Mouse (Mus musculus) 3134 (cell line): ENCODE results near the gene Notch1.

ENCODE experiments used
- DNase-seq: peaks from one replicate; pipeline ENCODE4 v3.0.0-alpha.2; 2011; ENCODE audit warnings: low spot score; ENCODE audit not compliant: insufficient read length; ENCODE audit errors: extremely low read depth

The Notch1 gene

DNA sequence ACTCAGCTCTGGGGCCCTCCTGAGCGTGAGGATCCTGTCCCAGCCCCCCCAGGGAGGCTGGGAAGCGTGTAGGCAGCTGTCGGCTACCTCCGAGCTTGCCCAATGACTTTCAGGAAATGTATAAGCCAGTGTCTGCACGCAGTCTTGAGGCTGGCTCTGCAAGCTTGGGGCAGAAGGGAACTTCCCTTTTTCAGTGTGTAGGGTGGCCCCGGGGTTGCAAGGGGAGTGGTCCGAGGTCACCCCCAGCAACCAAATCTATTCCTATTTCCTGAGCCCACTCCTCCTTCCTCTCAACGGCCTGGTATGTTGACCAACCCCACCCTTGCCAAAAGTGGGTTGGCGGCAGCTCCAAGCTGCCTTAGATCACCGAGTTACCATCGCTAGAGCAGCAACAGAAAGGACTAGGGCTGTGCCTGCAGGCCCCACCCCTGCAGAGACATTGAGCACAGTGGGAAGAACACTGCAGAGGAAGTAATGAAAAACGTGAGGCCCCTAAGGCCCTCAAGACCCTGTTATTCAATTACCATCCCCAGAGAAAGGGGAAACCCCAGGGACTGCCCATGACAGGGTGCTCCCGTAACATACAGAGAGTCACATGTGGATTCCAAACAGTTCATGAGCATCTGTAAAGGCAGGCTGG, 33.1 kb downstream of the Notch1 start:
- no peak for DNase-seq

DNA sequence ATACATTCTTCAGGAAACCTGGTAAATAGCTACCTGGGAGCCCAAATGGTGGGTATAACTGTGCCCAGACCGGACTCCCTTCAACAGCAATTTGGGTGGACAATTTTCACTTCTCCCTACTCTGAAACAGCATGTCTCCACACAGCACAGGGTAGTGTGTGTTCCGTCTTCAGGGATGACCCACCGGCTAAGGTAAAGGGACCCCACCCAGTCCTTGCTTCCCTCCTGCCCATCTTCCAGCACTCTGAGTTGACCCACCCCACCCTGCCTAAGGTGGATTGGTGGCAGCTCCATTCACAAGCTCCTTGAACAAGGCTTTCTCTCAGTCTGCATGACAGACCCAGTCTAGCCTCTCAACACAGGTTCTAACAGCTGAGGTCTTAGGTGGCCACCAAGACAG, 33.6 kb downstream of the Notch1 start:
- no peak for DNase-seq

DNA sequence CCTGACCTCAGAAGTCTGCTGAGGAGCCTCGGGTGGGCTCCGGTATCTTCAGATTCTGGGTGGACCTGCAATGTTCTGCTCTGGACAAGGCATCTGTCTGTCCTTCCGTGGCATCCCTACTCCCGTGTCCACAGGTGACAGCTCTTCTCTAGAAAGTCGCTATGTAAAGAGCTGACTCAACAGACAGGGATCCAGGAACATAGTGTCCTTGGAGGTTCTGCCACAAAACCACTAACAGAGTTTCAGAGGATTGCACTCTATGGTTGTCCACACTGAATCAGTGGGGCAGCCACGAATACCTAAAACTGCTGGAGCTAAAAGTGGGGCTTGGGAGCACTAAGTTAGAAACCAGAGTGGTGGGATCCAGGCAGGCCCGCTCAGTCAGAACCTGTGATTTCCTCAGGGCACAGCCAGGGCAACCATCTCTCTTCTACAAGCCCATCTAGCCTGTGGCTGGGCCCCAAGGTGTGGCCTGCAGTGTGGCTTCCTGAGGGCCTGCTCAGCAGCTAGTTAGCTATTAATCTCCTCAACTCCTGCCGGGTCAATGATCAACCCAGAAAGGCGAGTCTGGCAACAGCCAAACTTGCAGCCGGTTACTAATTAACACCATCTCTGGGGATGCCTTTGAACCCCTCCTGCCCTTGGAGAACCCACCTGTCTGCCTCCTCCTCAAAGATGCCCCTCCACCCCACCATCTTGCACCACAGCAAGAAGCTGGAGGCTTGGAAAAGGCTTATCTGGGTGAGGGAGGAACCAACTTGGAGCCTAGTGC, 34.6 kb downstream of the Notch1 start:
- no peak for DNase-seq

DNA sequence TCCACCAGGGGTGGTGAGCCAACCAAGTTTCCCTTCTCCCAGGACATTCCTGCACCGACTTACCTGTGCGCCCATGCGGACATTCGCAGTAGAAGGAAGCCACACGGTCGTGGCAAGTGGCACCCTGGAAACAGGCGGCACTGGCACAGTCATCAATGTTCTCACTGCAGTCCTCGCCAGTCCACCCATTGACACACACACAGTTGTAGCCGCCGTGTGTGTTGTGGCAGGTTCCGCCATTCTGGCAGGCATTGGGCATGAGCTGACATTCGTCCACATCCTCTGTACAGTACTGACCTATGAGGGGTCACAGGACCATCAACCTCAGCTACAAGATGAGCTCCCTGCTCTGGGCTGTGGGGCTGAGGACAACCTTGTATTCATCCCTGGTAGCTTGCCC, 35.6 kb downstream of the Notch1 start:
- no peak for DNase-seq

DNA sequence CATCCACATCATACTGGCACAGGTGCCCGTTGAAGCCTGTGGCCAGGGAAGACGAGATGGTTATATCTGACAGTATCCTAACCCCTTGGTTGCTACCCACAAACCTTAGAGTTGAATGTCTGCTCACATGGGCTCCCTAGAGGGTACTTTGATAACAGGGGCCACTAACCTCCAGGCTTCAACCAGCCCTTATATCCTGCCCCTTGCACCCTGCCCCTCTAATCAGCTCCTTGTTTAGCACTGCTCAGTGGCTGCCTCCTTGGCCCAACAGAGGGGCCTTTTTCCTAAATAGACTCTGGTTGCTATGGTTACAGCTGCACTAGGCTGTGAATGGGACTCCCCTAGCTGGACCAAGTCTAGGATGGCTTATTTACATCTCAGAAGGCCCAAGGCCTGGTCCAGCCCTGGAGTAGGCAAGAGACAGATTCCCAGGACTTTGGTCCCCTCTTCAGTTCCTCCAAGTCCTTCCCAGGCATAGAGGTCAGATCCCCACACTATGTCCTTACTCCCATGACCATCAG, 37.7 kb downstream of the Notch1 start:
- DNase-seq = no peak

DNA sequence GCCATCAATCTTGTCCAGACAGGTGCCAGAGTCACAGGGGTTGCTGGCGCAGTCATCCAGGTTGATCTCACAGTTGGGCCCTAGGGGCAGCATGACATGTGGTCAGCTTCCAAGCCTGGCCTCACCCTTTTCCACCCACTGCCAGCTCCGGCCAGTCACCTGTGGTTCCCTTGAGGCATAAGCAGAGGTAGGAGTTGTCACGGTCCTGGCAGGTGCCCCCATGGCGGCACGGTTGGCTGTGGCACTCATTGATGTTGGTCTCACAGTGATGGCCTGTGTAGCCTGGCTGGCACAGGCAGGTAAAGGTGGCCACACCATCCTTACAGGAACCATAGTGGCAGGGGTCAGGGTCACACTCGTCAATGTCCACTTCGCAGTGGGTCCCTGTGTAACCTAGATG, 38.6 kb downstream of the Notch1 start:
- DNase-seq = no peak

DNA sequence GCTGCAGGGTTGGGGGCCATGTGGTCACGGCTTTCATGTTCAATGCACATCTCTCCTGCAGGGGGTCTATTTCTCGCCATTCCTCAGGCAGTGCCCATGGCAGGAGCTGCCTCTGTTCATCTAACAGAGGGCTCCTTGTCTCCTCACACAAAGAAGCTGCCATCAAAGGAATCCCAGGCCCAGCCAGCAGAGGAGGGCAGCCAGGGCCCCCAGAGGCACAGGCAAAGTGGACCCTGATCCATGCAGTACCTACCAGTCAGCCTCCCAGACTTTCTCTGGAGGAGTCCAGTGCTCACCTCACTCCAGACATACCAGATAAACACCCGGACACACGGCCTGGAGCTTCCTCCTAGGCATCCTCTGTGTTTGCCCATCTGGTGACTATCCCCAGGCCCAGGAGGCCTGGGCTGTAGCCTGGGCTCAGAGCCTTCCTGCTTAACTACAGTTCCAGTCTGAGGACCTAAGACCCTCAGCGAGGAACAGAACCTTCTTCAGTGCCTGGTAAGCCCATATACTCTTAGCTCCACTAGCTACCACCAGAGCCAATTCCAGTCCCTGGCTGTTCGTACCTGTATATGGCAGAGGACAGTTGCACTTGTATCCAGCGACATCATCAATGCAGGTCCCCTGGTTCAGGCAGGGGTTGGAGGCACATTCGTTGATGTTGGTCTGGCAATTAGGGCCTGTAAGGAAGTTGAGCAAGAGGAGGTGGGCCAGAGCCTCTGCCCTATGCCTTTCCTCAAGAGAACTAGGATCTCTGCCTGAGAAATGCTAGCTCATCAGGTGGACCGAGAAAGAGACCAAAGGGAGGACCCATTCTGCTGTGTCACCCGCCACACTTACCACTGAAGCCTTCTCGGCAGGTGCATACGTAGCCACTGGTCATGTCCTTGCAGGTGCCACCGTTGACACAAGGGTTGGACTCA, 40.7 kb downstream of the Notch1 start:
- DNase-seq = no peak

DNA sequence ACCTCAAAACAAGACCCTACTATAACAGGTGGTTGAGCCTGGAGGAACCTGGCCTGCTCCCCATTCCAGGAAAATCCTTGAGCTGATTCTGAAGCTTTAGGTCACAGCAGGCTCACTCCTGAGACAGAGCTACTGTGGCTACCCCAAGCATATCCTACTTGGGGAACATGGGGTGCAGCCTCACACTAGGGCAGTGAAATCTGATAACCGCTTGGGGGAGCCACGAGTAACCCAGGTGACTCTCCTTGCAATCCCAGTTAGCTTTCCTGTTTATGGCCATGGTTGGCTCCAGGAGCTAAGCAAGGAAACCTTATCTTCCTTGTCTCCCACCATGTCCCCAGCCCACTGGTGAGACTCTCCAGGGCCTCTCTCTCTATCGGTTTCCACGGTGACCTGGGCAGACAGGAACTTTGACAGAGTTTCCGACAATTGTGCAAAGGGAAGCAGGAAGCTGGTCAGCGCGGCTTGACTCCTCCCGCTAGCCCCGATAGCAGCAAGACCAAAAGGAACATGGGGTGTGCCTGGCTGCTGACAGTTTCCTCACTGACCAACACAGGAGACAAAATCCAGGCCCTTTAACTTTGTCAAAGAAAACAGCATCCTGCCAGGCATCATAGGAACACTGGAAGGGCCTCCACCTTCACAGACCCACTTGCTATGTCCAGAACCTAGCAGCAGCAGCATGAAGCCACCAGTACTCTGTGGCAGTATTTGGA, 41.5 kb downstream of the Notch1 start:
- DNase-seq = no peak

DNA sequence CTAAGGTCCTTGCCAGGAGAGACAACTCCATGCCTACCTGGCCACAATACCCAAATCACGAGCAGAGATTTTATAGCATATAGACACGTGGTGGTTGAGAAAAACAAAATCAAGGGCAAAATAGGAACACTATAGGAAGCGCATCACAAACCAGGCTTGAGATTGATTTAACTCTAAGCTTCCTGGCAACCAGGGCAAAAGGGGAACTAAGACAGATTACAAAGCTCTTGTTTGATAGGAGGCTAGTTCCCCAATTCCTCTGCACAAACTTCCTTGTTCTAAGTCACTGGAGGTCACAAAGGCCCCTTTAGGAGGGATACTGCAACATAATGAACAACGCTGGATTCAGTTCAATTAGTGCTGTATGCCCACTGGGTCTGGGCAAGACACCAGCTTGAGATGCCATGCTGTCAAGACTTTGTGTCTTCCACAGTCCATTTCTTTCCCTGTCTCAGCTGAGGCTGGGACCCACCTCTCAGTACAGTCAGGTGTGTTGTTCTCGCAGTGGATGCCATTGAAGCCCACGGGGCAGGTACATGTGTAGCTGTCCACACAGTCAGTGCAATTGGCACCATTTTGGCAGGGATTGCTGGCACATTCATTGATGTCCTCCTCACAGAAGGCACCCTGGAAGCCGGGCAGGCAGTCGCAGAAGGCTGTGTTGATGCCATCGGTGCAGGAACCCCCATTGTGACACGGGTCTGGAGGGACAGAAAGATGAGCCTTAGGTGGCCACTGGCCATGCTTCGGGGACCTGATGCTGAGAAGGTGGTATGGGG, 44.0 kb downstream of the Notch1 start:
- DNase-seq = no peak

DNA sequence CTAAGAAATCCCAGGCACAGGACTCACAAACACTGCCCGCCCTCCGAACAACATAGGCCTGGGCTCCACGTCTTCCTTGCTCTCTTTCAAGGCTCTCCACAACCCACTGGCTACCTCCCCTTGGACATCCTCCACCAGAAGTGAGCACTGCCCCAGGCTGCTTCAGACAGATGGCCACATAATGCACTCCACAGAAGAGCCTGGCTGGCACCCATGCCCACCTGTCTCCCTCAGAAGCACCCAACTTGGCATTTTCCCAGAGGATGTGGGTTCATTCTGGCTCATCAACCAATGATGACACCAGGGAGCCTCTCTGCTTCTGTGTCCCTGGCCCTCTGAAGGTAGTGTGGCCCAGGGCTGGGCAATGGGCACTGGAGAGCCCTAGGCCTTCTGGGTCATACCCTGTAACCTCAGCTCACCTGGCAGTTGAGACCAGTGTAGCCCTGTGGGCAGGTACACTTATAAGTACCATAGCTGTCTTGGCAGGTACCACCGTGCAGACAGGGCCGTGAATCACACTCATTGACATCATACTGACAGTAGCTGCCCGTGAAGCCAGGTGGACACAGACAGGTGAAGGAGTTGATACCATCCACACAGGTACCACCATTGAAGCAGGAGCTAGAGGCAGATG, 44.7 kb downstream of the Notch1 start:
- no peak for DNase-seq

DNA sequence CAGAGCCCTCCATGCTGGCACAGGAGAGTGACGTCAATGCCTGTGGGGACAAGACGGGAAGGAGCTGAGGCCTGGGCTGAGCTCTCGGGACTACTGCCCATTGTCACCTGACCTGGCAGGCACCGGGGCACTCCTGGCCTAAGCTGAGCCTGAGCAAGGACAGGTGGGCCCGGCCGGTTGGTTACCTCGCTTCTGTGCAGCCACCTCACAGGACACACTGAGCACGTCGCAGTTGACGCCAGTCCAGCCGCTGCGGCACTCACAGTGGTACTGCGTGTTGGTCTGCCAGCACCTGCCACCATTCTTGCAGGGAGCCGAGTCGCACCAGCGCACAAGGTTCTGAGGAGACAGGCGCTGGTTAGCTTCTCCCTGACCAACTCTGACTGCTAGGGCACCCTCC, 45.5 kb downstream of the Notch1 start:
- DNase-seq = no peak

DNA sequence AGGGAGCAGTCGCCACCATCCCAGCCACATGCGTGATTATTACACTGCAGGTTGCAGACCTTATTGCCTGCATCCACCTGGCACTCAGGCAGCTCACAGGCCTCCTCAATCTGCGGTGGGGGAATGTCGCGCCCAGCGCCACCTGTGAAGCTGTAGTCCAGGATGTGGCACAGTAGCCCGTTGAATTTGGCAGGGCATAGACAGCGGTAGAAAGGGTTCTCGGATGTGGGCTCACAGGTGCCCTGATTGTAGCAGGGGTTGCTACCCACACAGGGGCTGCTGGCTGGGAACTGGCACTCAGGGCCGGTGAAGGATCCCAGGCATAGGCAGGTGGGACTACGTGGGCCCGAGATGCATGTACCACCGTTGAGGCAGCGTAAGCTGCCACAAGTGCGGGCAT, 48.1 kb downstream of the Notch1 start:
- DNase-seq = no peak

DNA sequence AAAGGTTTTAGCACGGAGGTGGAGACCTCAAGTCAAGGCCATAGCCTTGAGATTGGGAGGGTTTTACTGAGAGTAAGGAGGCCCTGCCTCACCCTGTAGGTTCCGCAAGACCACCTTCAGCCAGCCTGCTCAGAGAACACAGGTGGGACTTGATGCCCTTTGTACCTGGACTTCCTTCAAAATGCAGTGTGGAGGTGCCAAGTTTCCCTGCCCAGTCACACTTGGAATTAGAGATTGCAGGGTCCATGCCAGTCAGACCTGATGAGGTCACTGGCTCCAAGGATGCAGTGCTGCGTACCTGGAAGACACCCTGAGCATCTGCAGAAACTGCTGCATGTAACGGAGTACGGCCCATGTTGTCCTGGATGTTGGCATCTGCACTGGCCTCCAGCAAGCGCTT, 53.1 kb downstream of the Notch1 start:
- no peak for DNase-seq

DNA sequence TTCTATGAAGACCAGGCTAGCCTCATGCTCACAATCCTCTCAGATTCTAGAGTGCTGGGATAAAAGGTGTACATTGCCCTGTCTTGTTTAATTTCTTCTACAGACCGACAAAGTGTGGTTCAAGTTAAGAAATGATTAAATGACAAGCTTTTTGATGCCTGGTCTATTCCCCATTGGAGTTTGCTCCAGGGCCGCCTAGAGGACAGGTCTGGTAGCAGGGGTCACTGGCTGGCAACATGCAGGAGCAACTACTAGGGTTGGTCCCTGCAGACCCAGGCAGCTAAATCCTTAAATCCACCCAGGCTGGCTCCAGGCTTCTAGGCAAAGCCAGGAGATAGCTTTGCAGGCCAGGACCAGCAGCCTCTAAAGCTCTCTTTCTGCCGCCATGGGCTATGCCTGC, 53.5 kb downstream of the Notch1 start:
- DNase-seq = no peak

DNA sequence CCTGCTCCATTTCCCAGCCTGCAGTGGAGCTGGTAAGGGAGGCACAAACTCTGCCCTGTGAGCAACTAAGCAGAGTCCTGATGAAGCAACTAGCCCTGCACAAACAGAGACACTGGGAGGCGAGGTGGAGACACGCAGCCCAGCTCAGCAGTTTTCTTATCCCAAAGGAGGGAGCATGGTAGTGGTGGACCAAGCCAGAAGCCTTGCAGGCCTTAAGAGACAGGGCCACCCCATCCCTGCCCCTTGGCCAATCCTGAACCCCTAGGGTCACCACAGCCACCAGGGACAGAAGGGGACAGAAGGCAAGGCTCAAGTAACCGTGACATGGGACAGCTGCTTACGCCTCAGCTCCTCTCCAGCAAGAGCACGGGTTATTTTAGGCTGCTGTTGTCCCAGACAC, 54.8 kb downstream of the Notch1 start:
- no peak for DNase-seq

DNA sequence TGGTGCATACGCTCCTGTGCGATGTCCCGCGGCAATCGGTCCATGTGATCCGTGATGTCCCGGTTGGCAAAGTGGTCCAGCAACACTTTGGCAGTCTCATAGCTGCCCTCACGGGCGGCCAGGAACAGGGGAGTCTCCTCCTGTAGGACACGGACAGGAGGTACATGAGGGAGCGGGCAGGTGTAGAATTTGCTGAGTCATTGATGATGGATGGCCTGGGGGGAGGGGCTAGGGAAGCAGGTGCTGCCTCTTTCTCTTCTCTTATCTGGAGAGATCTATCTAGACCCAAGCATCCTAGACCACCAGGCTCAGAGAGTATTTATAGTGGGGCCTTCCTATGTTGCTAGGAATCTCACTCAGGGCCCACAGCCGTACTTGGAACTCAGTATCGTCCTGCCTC, 55.6 kb downstream of the Notch1 start:
- no peak for DNase-seq

DNA sequence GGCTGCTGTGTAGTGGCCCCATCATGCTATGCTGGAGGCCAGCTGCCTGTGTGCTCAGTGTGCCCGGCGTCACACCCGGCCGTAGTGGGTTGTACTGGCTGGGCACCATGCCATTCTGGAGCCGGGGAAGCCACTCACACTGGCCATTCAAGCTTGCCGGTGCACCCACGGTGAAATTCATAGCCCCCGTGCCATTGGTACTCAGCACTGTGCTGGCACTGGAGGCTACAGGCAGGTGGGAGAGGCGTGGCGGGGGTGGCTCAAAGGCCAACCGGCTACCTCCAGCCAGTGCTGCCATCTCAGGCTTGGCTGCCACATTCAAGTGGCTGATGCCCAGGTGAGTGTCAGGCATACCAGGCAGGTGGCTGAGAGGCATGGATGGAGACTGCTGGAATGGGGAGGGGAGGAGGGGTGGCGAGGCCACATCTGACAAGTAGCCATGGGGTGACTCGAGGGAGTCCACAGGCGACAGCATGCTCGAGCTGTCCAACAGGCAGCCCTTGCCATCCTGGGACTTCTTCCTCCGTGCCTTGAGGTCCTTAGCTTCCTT, 56.3 kb downstream of the Notch1 start:
- no peak for DNase-seq

DNA sequence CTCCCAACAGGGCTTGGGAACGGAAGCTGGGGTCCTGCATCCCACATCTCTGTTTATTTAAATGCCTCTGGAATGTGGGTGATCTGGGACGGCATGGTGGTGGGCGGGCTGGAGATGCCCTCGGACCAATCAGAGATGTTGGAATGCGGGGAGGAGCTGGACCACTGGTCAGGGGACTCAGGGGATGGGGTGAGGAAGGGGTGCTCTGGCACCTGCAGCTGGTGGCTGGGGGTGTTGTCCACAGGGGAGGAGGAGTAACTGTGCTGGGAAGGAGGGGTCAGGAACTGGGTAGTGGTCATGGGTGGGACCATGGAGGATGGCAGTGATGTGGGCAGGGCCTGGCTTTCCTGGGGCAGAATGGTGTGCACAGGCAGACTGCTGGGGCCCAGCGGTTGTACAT, 57.0 kb downstream of the Notch1 start:
- DNase-seq = no peak
